Mouse (Mus musculus) bone marrow, adult 2 months (tissue): Measurements from ENCODE around the gene Il17a. TPM values are rescaled to one million over a fixed set of nuclear protein-coding genes. Genes with fewer than 3 reads are reported as not detected.

ENCODE experiments used
- H3K27ac ChIP-seq: fragments of 200-500 bp; 2 replicates; pipeline ENCODE4 v1.5.1; 2012; ENCODE audit warnings: low read depth, mild to moderate bottlenecking, control low read depth, inconsistent platforms, low read length; ENCODE audit not compliant: control insufficient read depth, poor library complexity, insufficient read depth
- H3K4me1 ChIP-seq: fragments of 200-500 bp; 2 replicates; pipeline ENCODE4 v1.6.1; 2011; ENCODE audit warnings: low read length; ENCODE audit not compliant: control insufficient read depth, insufficient read depth
- H3K4me3 ChIP-seq: fragments of 200-500 bp; replicated peaks from 2 replicates; pipeline ENCODE3; 2011; ENCODE audit warnings: mild to moderate bottlenecking, low read depth, low read length, control low read depth; ENCODE audit not compliant: control insufficient read depth
- CTCF ChIP-seq: fragments of 200-500 bp; IDR thresholded peaks from 2 replicates; pipeline ENCODE4 v1.5.1; 2011; ENCODE audit warnings: low read length, control low read depth; ENCODE audit not compliant: control insufficient read depth, insufficient read depth
- POLR2A ChIP-seq: fragments of 200-500 bp; IDR thresholded peaks from 2 replicates; pipeline ENCODE4 v1.6.1; 2011; ENCODE audit warnings: low read depth, mild to moderate bottlenecking, control low read depth, low read length, borderline replicate concordance; ENCODE audit not compliant: control insufficient read depth
- WGBS: fragments of 180-500 bp; shearing (Covaris S2); methylation state at CpG from one replicate; pipeline ENCODE4 v1.1.7; 2018; 5-methylcytosine and 5-hydroxymethylcytosine counted together
- polyA plus RNA-seq: library from polyadenylated mRNA; stranded (reverse); fragments of >200 nt; gene quantifications from 2 replicates; pipeline ENCODE4 v1.2.4, GENCODE M21; 2011; ENCODE audit warnings: low replicate concordance; ENCODE audit not compliant: missing spikeins, insufficient read depth, insufficient read length

Il17a gene
- polyA plus RNA-seq, 1 experiment, result not detected

DNA sequence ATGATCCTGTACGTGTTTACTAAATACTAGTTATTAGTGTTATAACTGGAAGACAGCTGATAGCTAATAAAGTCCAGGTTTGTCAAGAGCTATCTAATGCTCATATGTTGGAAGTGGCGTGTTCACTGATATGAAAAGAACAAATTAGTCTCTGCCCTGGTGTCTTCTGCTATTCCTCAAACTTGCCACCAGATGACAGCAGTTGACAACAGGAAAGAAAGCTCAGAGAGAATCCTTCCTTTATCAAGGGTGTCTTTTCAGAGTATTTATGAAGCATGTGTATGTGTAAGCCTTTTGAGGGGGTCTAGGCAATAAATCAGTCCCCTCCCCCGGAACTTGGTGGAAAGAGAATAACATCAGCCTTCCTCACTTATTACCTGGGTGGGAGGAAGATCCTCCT, 30.7 kb upstream of the Il17a start:
- H3K4me3 ChIP-seq, result no peak overlapping the region
- TF ChIP-seq CTCF (no peak), POLR2A (no peak)

GRCm38 (mm10) chr1:20736572-20736971, 5.9 kb downstream of the Il17a start:
- TF ChIP-seq POLR2A, result no peak
- TF ChIP-seq CTCF, result no peak
- H3K4me1 ChIP-seq, result no peaks in the 10 kb centered on the region
- no peak overlapping the region for H3K27ac ChIP-seq
- no peak overlapping the region for H3K4me3 ChIP-seq
- WGBS, result 65% methylated on average over 4 of the region's 4 CpGs

More for the DNA sequence above, 30.7 kb upstream of the Il17a start:
- Histone ChIP-seq H3K4me1 (no peaks in the 10 kb centered on the region), H3K27ac (no peak overlapping the region)
- WGBS, result 57% methylated on average over 3 of the region's 3 CpGs

- TF ChIP-seq POLR2A (no peak), CTCF (no peak)
- 75% methylated on average over 2 of the region's 2 CpGs for WGBS
- no peaks in the 10 kb centered on the region for H3K4me1 ChIP-seq
- no peak overlapping the region for H3K27ac ChIP-seq
- no peak overlapping the region for H3K4me3 ChIP-seq
Measured at GRCm38 (mm10) chr1:20738483-20738882, 7.8 kb downstream of the Il17a start.

DNA sequence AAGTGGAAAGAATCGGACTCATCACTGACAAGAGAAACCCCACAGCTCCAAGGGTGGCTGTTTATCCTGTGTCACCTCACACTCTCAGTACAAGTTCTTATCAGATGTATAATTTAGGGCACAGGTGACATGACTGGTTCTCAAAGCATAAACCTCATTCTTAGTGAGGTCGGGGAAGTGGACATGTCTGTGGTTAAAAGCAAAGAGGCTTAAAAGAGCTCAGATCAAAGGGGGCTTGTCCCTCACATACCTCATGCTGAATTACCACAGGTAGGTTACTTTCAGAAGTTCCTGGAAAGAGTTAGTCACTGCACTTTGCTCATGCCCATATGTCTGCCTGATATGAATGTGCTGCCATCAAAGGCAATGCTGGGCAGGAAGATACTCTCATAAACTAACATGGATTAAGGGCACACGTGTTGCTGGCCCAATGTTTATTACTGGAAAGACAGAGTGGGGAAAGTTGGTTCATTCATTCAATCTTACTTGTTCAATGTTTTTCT, 9.8 kb downstream of the Il17a start:
- TF ChIP-seq POLR2A (no peak), CTCF (no peak)
- Histone ChIP-seq H3K4me1 (no peaks in the 10 kb centered on the region), H3K27ac (no peak overlapping the region), H3K4me3 (no peak overlapping the region)
- WGBS, result 53% methylated on average over 3 of the region's 3 CpGs

DNA sequence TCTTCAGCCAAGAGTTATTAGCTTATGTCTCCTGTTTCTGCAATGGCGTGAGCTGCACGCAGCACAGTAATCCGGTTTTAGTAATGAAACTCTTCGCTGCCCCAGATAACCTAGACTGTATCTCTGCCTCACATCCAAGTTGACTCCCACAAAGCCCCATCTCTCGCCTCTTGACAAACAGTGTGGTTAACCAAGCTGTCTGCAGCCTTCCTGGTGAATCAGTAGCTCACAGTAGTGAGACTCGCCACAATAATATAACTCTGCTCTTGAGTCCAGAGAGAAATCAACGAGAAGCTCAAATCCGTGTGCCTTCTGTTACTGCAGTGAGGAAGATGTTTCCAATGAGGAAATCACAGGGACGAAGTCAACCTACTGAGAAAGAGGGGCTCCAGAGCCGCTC, 23.7 kb downstream of the Il17a start:
- no peaks in the 10 kb centered on the region for H3K4me1 ChIP-seq
- TF ChIP-seq CTCF, result no peak
- no peak for TF ChIP-seq POLR2A
- H3K27ac ChIP-seq, result no peak overlapping the region
- no peak overlapping the region for H3K4me3 ChIP-seq
- WGBS, result 38% methylated on average over 10 of the region's 10 CpGs

DNA sequence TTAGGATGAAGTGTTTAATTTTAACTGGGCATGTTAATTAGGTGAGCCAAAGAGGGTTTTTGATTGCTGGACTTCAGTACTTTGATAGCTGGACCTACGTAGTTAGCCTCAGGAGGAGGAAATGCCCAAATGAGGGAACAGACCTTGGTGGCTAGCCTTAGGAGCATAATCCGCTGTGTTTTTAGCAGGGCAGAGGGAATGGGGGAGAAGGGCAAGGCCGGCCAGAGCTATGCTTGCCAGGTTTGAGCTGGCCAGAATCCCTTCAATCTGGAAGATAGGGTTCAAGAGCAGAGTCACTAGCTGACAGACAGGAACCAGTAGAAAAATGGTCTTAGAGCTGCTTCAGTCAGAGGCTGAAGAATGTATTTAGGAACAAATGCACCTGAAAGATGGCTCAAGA, 26.9 kb downstream of the Il17a start:
- Histone ChIP-seq H3K4me3 (no peak overlapping the region), H3K4me1 (no peaks in the 10 kb centered on the region), H3K27ac (no peak overlapping the region)
- WGBS, result 88% methylated on average over 3 of the region's 3 CpGs
- no peak for TF ChIP-seq CTCF
- TF ChIP-seq POLR2A, result no peak

DNA sequence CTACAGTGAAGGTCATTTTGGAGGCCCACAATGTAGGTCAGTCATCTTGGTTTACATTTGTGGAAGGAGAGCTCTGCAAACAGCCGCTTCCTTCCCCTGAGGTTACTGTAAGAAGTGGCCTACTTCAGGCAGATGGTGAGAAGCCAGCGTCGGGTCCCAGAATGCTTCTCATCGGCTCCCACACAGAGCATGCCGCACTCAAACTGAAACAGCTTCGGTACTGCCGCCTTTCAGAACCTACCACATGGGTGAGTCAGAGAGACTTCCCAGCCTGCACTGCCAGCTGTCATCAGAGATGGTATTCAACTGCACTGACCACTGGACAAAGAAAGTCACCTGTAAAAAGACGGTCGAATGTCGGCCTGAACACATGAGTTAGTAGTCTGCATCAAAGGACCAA, 29.1 kb downstream of the Il17a start:
- 74% methylated on average over 10 of the region's 10 CpGs for WGBS
- H3K4me3 ChIP-seq, result no peak overlapping the region
- no peaks in the 10 kb centered on the region for H3K4me1 ChIP-seq
- H3K27ac ChIP-seq, result no peak overlapping the region
- TF ChIP-seq POLR2A, result no peak
- no peak for TF ChIP-seq CTCF

GRCm38 (mm10) chr1:20760331-20760730, 29.6 kb downstream of the Il17a start:
- 78% methylated on average over 5 of the region's 5 CpGs for WGBS
- TF ChIP-seq CTCF, result no peak
- TF ChIP-seq POLR2A, result no peak
- Histone ChIP-seq H3K4me3 (no peak overlapping the region), H3K4me1 (no peaks in the 10 kb centered on the region), H3K27ac (no peak overlapping the region)

DNA sequence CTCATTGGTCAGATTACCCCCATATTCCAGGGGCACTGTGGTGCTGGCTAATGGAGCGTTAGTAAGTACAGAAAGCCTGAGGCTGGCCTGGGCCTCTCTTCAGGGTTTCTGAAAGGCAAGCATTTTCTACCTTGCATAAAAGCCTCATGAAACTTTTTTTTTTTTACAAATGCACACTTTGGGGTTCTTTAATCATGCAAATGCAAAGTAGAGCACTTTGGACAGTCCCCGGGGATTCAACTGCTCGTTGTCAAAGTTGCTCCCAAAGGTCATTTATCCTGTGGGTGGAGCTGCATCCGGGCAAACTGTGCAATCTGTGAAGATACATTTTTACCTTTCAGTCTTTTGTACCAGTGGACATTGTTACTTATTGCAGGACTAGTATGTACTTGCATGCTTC, 30.7 kb downstream of the Il17a start:
- WGBS, result 84% methylated on average over 4 of the region's 4 CpGs
- Histone ChIP-seq H3K4me1 (no peaks in the 10 kb centered on the region), H3K27ac (no peak overlapping the region), H3K4me3 (no peak overlapping the region)
- TF ChIP-seq CTCF (no peak), POLR2A (no peak)
